Mouse (Mus musculus): ENCODE measurements around the gene Mtf2.
"Not testable (repeated sequence)": the region's sequence is repeated elsewhere in the genome, so short reads cannot be mapped to it uniquely, and the experiment has no call there.

The Mtf2 gene

DNA sequence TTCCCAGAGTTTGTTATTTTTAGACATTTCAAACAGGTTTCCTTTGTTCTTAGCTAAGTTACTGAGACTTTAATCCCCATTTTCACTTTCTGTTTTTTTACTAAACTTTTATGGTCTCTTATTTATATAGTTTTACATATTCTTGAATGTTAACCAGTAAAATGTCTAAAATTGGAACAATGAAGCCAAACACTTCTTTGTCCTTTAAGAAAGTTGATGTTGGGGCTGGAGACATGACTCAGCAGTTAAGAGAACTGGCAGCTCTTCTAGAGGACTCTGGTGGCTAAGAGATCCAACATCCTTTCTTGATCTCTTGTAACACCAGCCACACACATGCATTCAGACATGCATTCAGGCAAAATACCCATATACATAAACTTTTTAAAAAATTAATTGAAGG is 14.1 kb downstream of the Mtf2 start:
- peak; percentile 31 for DNase-seq (ENCODE audit: extremely low read depth, insufficient read length, low spot score)

DNA sequence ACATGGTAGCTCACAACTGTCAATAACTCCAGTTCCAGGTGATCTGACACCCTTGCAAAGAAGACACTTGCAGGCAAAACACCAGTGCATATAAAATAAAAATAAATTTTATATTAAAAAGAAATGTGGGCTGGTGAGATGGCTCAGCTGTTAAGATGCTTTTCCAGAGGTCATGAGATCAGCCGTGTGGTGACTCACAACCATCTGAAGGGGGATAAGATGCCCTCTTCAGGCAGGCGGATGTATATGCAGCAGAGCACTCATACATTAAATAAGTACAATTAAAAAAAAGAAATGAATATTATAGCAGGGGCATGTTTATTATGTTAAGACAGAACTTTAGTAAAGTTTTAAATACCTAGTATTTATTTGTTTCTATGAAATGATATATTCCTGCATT is 16.9 kb downstream of the Mtf2 start:
- DNase-seq (ENCODE audit: extremely low read depth, insufficient read length, low spot score): peak; percentile 15

DNA sequence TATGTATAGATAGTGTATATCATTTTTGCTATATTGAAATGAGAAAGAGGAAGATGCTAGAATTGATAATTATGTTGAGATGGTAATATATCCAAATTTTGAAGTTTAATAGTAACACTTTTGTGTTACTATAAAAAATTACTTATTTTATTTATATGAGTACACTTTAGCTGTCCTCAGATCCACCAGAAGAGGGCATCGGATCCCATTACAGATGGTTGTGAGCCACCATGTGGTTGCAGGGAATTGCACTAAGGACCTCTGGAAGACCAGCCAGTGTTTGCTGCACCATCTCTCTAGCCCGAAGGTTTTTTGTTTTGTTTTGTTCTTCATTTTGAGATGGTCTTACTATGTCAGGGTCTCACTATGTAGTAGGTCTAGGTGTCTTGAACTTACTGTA is 20.0 kb downstream of the Mtf2 start:
- DNase-seq (ENCODE audit: extremely low read depth, insufficient read length, low spot score): no peak

DNA sequence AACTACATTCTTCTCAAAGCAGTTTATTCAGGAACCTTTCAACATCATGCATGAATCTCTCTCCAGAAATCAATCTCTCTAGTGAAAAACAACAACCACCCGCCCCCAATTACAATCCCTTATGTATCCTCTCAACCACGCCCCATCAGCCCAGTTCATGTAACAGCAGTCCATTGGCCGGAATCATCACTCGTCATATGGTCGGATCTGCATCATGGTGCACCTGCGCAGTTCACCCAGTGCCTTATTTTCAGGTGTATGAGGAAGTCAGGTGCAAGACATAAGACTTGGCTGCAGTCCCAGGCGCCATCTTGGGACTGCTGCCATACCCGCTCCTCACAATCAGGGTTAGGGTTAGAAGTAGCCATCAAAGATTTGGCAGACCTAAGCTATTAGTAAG is 27.3 kb downstream of the Mtf2 start:
- DNase-seq (ENCODE audit: extremely low read depth, insufficient read length, low spot score): not testable (repeated sequence)

DNA sequence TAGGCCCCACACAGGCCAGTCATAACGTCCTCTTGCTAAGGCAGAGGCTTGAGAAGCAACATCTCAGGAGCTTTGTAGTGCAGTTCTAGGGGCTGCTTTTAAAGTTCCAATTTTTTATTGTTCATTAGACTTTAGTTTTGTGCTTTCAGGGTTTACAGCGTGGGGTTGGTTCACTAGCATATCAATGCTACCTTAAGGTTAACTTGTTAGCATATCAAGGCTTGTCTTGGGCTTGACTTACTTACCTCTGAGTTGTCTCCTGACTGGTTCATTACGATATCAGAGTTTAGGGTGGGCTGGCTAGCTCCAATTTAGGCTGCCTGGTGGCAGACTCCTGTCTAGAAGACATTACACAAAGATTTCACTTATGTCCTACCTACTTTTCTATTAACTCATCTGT is 32.2 kb downstream of the Mtf2 start:
- no peak for DNase-seq (ENCODE audit: extremely low read depth, insufficient read length, low spot score)

DNA sequence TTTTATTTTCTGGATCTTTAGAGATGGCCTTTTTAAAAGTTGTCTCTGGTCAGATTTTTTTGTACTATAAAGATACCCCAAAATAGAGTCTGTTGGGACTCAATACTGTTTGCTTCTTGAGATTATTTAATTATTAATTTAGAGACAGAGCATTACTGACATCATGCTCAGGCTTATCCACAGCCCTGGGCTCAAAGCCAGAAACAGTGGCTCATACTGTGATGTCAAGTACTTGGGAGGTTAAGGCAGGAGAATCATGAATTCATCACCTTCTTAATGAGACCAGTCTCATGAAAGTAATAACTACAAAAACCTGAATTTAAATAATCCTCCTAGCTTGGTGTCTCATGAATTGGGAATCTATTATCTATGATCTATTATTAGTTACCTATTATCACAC is 34.7 kb downstream of the Mtf2 start:
- DNase-seq (ENCODE audit: extremely low read depth, insufficient read length, low spot score): no peak

DNA sequence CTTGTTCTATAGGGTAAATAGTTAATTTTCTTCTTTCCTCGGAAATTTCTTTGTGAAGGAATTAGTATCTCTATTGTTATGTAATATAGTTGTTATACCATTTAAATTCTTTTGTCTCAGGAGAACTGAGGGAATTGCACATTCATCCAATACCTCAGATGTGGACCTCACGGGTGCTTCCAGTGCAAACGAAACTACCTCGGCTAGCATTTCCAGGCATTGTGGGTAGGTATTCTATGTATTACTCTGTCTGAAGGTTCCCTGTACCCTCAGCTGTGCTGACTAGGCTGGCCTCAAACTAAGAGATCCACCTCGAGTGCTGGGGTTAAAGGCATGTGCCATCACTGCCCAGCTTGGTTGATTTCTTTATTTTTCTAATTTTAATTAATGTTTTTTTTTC is 38.8 kb downstream of the Mtf2 start:
- DNase-seq (ENCODE audit: extremely low read depth, insufficient read length, low spot score): no peak

DNA sequence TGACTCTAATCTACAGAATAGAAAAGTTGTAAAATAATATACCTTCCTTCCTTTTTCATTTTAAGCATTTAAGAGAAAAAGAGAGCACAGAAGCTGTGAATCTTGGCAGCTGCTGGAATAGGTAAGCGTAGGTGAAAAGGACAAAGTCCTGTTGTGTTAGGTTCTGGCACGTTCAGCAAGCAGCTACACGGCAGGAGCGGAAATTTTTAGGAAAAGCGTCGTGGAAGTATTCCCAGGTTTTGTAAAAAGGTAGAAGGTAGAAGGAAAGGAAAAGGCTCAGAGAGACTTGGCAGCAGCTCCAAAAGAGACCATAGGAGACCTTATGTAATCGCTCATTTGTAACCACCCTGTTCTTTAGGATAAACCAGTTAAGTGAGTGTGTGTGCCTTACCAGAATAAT is 43.9 kb downstream of the Mtf2 start:
- DNase-seq (ENCODE audit: extremely low read depth, insufficient read length, low spot score): no peak

DNA sequence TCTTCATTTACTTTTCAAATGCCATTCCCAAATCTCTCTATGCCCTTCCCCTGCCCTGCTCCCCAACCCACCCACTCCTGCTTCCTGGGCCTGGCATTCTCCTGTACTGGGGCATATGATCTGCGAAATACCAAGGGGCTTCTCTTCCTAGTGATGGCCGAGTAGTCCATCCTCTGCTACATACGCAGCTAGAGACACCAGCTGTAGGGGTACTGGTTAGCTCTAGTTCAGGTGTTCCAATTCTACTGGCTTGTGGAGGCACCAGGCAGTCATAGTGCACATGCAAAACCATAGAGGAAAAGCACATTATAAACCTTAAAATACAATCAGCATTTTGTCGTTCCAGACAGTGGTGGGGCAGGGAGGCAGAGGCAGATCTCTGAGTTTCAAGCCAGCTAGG is 52.2 kb downstream of the Mtf2 start:
- no peak for DNase-seq (ENCODE audit: extremely low read depth, insufficient read length, low spot score)

DNA sequence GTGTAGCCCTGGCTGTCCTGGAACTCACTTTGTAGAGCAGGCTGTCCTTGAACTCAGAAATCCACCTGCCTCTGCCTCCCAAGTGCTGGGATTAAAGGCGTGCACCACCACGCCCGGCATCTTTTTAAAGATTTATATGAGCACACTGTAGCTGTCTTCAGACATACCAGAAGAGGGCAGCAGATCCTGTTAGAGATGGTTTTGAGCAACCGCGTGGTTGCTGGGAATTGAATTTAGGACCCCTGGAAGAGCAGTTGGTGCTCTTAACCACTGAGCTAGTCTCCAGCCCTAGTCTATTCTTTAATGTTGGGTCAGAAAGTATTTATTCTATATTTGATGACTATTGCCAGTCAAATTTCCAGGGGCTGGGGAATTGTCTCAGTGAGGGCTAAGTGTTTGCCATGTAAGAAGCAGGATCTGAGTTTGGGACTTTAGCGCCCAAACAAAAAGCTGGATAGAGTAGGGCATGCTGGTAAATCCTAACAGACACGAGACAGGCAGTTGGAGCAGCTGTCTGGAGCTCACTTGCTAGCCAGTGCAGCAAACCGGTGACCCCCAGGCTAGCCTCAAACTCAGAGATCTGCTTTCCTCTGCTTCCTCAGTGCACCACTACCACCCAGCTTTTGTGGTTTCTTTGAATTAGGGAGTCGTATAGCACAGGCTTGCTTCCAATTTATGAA is 54.9 kb downstream of the Mtf2 start:
- no peak for DNase-seq (ENCODE audit: extremely low read depth, insufficient read length, low spot score)

DNA sequence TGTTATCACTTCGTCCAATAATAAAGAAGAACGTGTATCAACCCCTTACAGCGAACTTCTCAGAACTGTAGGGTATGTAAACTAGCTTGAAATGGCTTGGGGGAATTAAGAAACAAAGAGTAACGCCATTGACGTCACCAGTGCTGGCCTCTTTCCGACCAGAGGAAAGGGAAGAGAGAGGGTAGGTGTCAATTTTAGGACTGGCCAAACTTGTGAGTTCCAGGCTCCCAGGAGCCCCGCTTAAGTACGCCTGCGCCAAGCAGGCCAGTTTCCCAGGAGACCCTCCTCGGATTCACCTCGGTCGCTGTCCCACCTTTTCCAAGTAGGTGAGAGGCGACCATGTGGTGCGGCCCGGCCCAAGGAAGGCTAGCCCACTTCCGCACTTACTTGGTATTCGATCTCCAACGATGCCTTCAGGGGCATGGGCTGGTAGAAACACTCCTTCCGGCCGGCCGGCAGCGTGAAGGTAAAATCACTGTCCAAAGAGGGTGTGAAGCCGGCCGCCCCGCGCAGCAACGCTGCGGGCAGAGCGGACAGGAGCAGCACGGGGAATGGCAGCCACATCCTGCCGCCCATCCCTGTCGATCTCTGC is 66.5 kb downstream of the Mtf2 start:
- DNase-seq (ENCODE audit: extremely low read depth, insufficient read length, low spot score): no peak

DNA sequence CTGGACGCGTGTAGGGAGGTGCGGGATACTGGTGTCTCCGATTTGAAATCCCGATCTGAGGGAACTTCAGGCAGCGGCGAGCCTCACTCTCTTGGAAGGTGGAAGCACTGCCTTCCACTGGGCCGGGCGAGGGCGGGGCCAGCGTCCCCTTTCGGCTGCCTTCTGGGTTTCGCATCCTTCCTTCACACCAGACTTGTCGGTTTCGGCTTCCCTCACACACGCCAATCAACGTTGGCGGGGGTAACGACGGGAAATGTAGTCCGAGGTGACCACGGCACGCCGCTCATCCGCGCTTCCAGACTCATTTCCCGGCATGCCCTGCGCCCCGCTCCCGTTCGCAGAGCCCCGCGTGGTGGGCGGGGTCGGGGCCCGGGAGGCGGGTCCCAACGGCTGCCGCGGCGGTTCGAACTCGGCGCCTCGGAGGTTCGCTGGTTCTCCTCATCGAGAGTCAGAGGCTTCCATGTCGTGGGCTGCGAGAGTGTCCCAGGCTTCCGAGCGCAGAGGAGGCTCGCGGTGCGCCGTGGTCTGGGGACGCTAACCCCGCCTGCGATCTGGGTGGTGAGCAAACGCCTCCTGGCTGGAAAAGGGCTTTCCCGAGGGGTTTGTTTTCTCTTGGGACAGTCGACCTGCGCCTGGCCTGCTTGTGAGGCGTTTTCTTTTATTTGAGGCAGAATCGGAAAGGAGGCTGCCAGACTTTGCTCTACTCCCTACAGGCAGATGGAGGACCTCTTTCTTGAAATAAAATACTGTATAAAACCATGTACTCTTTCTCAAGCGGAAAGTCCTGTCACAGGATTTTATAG is 67.2 kb downstream of the Mtf2 start, which contains the start of the genes Tmed5 and Ccdc18:
Gene Tmed5, minus strand, starts transcription at position 180 of the 803 bp plus-strand sequence.
Gene Ccdc18, plus strand, starts transcription at position 435 of the 803 bp plus-strand sequence.
- peak; percentile 99 for DNase-seq (ENCODE audit: extremely low read depth, insufficient read length, low spot score)

DNA sequence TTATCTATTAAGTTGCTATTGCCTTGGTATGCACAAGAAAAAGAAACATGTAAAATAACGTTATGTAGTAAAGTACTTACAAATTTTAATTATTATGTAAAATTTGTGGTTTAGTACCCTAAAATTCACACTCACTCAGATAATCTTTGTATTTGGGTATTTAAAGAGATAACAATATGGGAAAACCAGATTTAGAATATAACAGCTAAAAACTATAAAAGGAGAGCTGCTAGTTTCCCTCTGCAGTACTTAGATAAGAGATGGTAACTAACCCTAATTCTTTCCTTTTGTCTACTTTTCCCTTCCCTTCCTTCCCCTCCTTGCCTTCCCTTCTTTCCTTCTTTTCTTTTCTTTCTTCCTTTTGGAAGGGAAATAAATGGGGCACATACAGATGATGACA is 87.1 kb downstream of the Mtf2 start:
- DNase-seq (ENCODE audit: extremely low read depth, insufficient read length, low spot score): no peak

Measured in 3134 (cell line).